Mouse (Mus musculus) kidney, embryonic 14.5 days (tissue): ENCODE data around the gene Lrig1. TPM values are rescaled to one million over a fixed set of nuclear protein-coding genes. Genes with fewer than 3 reads are reported as not detected.

ENCODE experiments used
- ATAC-seq: fragments of 200-750 bp; cut with Nextera tagmentation; 2 replicates; pipeline ENCODE4 v1.8.0; 2017; ENCODE audit warnings: moderate number of reproducible peaks, mild to moderate bottlenecking, moderate TSS enrichment, moderate library complexity; ENCODE audit not compliant: low FRiP score, low TSS enrichment
- H3K27ac ChIP-seq: fragments of 300-500 bp; sonication (generic); 2 replicates; pipeline ENCODE4 v1.5.1; 2014; ENCODE audit warnings: low read depth, mild to moderate bottlenecking, low read length, moderate library complexity, mixed read lengths
- H3K27me3 ChIP-seq: fragments of 300-500 bp; sonication (generic); 2 replicates; pipeline ENCODE4 v1.6.1; 2014; ENCODE audit warnings: mild to moderate bottlenecking, low read length; ENCODE audit not compliant: control insufficient read depth, insufficient read depth
- H3K36me3 ChIP-seq: fragments of 300-500 bp; sonication (generic); 2 replicates; pipeline ENCODE4 v1.6.1; 2014; ENCODE audit warnings: low read length, mixed read lengths; ENCODE audit not compliant: control insufficient read depth, insufficient read depth
- H3K4me1 ChIP-seq: fragments of 300-500 bp; sonication (generic); 2 replicates; pipeline ENCODE4 v1.6.1; 2014; ENCODE audit warnings: low read length, mixed read lengths; ENCODE audit not compliant: control insufficient read depth, insufficient read depth
- H3K4me2 ChIP-seq: fragments of 300-500 bp; sonication (generic); replicated peaks from 2 replicates; pipeline ENCODE4 v1.6.1; 2014; ENCODE audit warnings: low read depth, mild to moderate bottlenecking, low read length
- H3K4me3 ChIP-seq: fragments of 300-500 bp; sonication (generic); 2 replicates; pipeline ENCODE4 v1.5.1; 2014; ENCODE audit warnings: mild to moderate bottlenecking, low read length
- H3K9ac ChIP-seq: fragments of 300-500 bp; sonication (generic); 2 replicates; pipeline ENCODE4 v1.6.1; 2014; ENCODE audit warnings: low read depth, mild to moderate bottlenecking, low read length, moderate library complexity
- H3K9me3 ChIP-seq: fragments of 300-500 bp; sonication (generic); 2 replicates; pipeline ENCODE4 v1.6.1; 2016; ENCODE audit warnings: low read length; ENCODE audit not compliant: control insufficient read depth
- WGBS: fragments of 180-500 bp; shearing (Covaris S2); extraction: QIAGEN DNeasy Blood & Tissue Kit; methylation state at CpG from one replicate; pipeline ENCODE4 v1.1.7; 2014; 5-methylcytosine and 5-hydroxymethylcytosine counted together
- polyA plus RNA-seq: library from polyadenylated mRNA; unstranded; fragments of >200 nt; fragmentation: Nextera tagmentation; extraction: Ambion mirVana; gene quantifications from 2 replicates; pipeline ENCODE4 v1.2.1, GENCODE M21; 2014

Gene Lrig1
- polyA plus RNA-seq, 1 experiment from 2014 or later = 10.4 TPM

DNA sequence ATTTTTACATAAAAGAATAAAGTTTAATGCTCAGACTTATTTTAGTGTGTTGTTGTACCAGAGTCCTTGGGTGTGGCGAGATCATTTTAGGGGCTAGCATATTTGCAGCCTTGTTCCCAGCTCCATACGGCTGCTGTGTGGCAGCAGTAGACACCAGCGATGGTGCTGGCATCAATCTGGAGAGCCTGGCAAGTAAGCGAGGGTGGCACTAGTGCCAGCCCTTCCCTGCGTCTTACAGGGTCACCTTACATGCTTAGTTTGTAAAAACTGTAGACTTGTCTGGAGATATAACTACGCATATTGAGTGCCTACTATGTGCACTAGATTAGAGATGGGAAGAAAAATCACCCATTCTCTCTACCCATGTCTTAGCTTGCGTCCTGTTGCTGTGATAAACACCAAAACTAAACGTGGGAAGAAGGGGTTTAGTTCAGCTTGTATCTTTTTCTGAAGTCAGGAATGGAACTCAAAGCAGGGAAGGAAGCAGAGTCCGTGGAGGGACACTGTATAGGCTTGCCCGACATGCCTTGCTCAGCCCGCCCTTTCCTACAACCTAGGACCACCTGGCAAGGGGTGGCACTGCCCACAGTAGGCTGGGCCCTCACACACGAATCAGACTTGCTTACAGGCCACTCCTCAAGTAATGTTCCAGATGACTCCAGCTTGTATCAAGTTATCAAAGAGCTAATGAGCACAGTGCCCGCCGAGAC is 103.8 kb downstream of the Lrig1 start:
- no peaks in the 10 kb centered on the region for H3K36me3 ChIP-seq
- WGBS = 84% methylated on average over 14 of the region's 14 CpGs
- H3K27me3 ChIP-seq = no peaks in the 10 kb centered on the region
- H3K4me1 ChIP-seq = peaks cover 41% of the 10 kb centered on the region
- no peaks in the 10 kb centered on the region for H3K9me3 ChIP-seq
- H3K27ac ChIP-seq = no peak overlapping the region
- no peak for ATAC-seq
- H3K4me3 ChIP-seq = no peak overlapping the region
- H3K9ac ChIP-seq = no peak overlapping the region
- no peak overlapping the region for H3K4me2 ChIP-seq

DNA sequence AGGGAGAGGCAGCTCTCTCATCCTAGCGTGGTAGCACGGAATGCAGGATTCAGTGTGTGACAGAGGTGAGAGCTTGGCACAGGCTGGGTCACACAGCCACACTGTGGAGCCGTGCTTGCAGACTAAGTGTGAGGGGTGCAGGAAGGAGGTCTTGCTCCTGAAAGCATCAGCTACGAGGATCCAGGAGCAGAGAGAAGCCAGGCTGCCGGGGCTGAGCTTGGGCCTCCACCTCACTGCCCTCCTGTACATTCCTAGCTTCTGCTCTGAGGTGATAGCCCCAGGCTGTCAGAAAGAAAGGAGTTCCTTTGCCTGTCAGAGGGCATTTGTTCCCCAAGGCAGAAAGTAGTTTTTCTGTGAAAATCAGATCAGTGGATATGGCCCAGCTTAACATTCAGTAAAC is 104.8 kb downstream of the Lrig1 start:
- Histone ChIP-seq H3K9ac (0 out of 2 replicates have a peak overlapping the region, but pooled peaks have one; percentile 34), H3K4me1 (peaks cover 36% of the 10 kb centered on the region), H3K27ac (no peak overlapping the region), H3K4me2 (no peak overlapping the region), H3K9me3 (no peaks in the 10 kb centered on the region), H3K4me3 (no peak overlapping the region), H3K36me3 (no peaks in the 10 kb centered on the region), H3K27me3 (no peaks in the 10 kb centered on the region)
- WGBS = 51% methylated on average over 5 of the region's 5 CpGs
- ATAC-seq = no peak

DNA sequence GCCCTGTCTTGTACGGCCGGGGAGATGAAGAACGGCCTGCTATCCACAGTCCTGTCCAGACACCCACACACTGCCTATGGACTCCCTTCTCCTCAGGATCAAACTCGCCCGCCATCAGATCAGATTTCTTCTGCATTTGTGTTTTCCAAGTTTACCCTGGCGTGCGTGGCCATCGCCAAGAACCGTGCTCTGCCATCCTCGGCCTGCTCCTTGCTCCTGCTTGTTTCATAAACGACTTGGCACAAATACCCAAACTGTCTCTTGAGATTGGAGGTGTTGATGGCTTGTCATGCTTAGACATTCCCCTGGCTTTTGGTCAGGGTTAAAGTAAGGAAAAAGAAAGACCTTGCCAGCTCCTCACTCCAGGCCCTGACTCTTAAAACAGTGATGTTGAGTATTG is 105.2 kb downstream of the Lrig1 start:
- H3K9ac ChIP-seq = no peak overlapping the region
- H3K4me1 ChIP-seq = peaks cover 36% of the 10 kb centered on the region

DNA sequence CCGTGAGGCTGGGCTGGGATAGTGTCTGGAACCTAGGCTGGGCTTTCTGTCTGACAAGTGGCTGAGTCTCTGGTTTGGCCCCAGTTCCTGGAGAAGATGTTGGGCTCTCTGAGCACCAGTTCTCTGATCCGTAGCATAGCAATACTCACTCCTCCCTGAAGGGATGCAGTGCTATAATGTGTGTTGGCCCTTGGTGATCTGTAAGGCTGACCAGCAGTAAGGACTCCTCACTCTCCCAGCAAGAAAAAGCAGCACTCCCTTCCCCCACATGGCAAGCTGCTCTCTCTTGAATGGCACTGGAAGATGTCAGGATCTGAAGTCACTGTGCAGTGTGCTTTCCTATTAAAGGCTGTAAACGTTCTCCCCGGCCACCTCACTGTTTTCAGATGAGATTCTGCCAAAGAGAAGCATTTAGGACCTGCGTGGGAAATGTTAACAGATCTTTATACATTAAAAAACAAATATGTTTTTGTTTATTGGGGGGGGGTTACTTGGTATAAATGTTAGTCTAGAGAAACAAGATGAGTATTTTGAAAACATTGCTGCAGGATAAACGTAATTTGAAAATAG is 105.8 kb downstream of the Lrig1 start:
- H3K9me3 ChIP-seq = no peaks in the 10 kb centered on the region
- no peak overlapping the region for H3K4me3 ChIP-seq
- no peak overlapping the region for H3K27ac ChIP-seq
- peak; percentile 29; the same call in 1 of the 2 replicates for ATAC-seq
- H3K4me2 ChIP-seq = no peak overlapping the region
- no peaks in the 10 kb centered on the region for H3K27me3 ChIP-seq
- H3K9ac ChIP-seq = no peak overlapping the region
- 46% methylated on average over 6 of the region's 6 CpGs for WGBS
- H3K36me3 ChIP-seq = no peaks in the 10 kb centered on the region
- H3K4me1 ChIP-seq = peaks cover 36% of the 10 kb centered on the region

More for the DNA sequence above, 105.2 kb downstream of the Lrig1 start:
- Histone ChIP-seq H3K27ac (no peak overlapping the region), H3K36me3 (no peaks in the 10 kb centered on the region), H3K4me2 (no peak overlapping the region), H3K27me3 (no peaks in the 10 kb centered on the region), H3K9me3 (no peaks in the 10 kb centered on the region), H3K4me3 (no peak overlapping the region)
- ATAC-seq = no peak
- 48% methylated on average over 11 of the region's 11 CpGs for WGBS

DNA sequence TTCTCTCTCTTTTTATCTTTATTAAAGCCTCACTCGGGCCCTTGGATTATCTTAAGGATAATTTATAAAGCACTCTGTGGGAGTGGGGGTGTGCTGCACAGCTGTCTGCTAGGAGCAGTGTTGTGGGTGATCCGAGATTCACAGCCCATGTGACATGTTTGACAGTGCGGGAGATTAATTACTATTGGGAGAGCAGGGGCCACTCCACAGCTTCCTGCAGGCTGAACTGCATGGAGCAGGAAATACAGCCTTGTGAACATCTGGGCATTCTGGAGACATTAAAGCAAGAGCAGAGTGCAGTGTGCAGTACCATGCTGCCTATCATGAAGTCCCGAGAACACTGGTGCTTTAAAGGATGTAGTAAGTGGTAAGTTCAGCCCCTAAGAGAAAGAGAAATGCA is 107.2 kb downstream of the Lrig1 start:
- peak; percentile 96 for ATAC-seq
- no peaks in the 10 kb centered on the region for H3K27me3 ChIP-seq
- H3K27ac ChIP-seq = no peak overlapping the region; the same call in 1 of the 2 replicates

DNA sequence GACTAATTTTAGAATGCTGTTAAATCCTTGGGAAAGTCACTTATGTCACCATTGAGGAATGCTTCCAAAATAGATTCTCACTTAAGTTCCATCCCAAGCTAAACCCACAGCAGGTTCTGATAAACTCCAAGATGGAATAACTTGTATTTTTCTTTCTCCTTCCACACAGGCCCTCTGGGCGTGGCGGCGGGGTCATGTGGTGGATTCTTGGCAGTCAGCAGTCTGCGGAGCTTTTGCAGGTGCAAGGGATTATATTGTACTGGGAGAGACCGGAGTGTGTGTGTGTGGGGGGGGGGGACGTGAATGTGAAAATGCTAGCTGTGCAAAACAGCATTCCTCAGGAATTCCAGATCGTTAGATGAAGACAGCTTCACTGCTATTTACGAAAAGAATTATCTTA is 107.7 kb downstream of the Lrig1 start:
- 6% methylated on average over 8 of the region's 8 CpGs for WGBS
- Histone ChIP-seq H3K27ac (no peak overlapping the region), H3K4me3 (no peak overlapping the region), H3K36me3 (no peaks in the 10 kb centered on the region), H3K4me2 (no peak overlapping the region), H3K9me3 (no peaks in the 10 kb centered on the region), H3K9ac (no peak overlapping the region), H3K4me1 (peaks cover 36% of the 10 kb centered on the region), H3K27me3 (no peaks in the 10 kb centered on the region)
- ATAC-seq = peak; percentile 63

More for the DNA sequence above, 107.2 kb downstream of the Lrig1 start:
- H3K36me3 ChIP-seq = no peaks in the 10 kb centered on the region
- H3K9ac ChIP-seq = no peak overlapping the region
- WGBS = 3% methylated on average over 4 of the region's 4 CpGs
- H3K4me3 ChIP-seq = no peak overlapping the region
- H3K9me3 ChIP-seq = no peaks in the 10 kb centered on the region
- peaks cover 36% of the 10 kb centered on the region for H3K4me1 ChIP-seq
- no peak overlapping the region for H3K4me2 ChIP-seq

DNA sequence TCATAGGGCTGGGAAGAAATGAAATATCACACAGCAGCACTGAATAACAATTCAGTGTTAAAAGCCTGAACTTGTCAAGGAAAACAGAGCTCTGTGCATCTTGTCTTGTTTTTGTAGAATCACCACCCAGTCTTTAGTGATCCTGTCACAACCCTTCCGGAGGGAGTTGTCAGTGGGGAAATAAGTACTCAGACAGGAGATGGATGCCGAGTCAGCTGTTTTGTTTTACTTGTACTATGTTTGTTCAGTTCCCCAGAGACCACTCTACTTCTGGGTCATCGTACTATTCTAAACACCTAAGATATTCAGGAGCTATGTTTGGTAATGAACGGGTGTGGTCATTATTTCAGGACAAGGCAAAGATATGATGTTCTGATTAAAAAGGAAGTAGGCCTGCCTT is 111.6 kb downstream of the Lrig1 start:
- WGBS = 65% methylated on average over 4 of the region's 4 CpGs
- H3K9ac ChIP-seq = no peak overlapping the region

DNA sequence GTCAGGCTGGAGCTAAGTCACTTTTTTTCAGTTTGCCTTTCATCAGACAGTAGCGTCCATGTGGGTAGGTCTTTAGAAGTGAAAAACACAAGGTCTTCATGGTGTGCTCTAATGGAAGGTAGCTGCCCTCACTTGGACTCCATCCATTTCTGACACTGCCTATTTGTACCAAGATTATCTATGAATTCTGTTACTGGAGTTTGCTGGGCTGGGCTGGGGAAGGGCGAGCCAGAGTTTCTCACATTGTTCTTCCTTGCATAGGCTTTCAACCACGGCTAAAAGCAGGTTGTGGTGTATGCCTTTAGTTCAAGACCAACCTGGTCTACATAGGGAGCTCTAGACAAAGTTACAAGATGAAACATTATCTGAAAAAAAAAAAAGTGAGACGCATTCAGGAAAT is 115.0 kb downstream of the Lrig1 start:
- Histone ChIP-seq H3K27me3 (no peaks in the 10 kb centered on the region), H3K4me1 (no peaks in the 10 kb centered on the region), H3K4me2 (no peak overlapping the region), H3K9me3 (no peaks in the 10 kb centered on the region), H3K9ac (no peak overlapping the region), H3K36me3 (no peaks in the 10 kb centered on the region), H3K27ac (no peak overlapping the region), H3K4me3 (no peak overlapping the region)
- ATAC-seq = no peak
- 88% methylated on average over 4 of the region's 4 CpGs for WGBS

More for the DNA sequence above, 111.6 kb downstream of the Lrig1 start:
- no peak overlapping the region for H3K4me3 ChIP-seq
- H3K27me3 ChIP-seq = no peaks in the 10 kb centered on the region
- H3K4me2 ChIP-seq = no peak overlapping the region
- no peak overlapping the region for H3K27ac ChIP-seq
- peaks cover 17% of the 10 kb centered on the region; the same call in 1 of the 2 replicates for H3K4me1 ChIP-seq
- H3K9me3 ChIP-seq = no peaks in the 10 kb centered on the region
- no peaks in the 10 kb centered on the region for H3K36me3 ChIP-seq
- no peak for ATAC-seq

DNA sequence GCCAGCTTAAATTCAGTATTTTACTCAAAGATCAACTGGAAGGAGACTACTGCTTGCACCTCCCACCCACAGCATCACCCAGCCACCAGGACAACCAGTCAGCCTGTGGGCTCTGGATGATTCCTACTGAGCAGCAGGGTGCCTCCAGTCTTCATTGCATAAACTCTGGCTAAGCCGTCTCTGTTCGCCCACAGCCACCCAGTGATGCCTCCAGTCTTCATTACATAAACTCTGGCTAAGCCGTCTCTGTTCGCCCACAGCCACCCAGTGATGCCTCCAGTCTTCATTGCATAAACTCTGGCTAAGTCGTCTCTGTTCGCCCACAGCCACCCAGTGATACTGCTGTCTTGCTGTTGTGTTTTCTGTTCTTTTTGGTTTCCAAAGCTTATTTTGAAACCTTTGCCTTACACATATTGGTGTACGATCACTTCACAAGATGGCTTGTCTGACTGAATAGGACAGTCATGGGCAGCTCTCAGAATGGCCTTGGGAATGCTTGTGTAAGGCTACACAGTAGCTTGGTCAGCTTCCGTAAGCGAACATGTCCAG is 115.7 kb downstream of the Lrig1 start:
- Histone ChIP-seq H3K27ac (no peak overlapping the region), H3K4me2 (no peak overlapping the region), H3K9ac (no peak overlapping the region), H3K36me3 (no peaks in the 10 kb centered on the region), H3K4me3 (no peak overlapping the region), H3K4me1 (no peaks in the 10 kb centered on the region), H3K9me3 (no peaks in the 10 kb centered on the region), H3K27me3 (no peaks in the 10 kb centered on the region)
- ATAC-seq = no peak
- 96% methylated on average over 9 of the region's 9 CpGs for WGBS
